ENCODE assay signal across 8 mouse cellular contexts in the genomic region with DNA sequence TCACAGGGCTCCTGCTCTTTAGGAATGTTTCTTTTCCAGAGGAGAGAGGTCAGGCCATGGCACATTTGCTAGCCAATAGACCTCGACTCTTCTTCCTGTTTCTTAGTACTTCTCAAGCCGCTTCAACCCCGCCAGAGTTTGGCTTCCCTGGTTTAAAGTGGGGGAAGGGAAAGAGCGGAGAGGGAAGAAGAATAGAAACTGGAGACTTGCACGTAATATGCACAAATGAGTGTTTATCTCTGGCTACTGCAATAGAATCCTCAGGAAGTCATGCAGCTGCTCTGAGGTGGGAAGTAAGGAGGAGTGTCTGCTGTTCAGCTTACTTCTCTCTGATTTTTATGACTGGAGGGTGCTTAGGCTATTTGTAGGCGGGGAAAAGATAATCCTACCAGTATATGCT. TPM values are rescaled to one million over a fixed set of nuclear protein-coding genes. Genes with fewer than 3 reads are reported as not detected.
DNase-seq lines count a peak whose midpoint lies in the region; ATAC-seq and TF ChIP-seq lines count a peak whose summit lies in the region.

A gene (minus strand): TSS at position 294 of the 400 bp plus-strand sequence.

- no peaks in the 10 kb centered on the region for H3K36me3 ChIP-seq in hindbrain, embryonic 14.5 days (replicated peaks; ENCODE audit: control insufficient read depth, insufficient read depth)
- no peaks in the 10 kb centered on the region for H3K36me3 ChIP-seq in liver, postnatal 0 days (replicated peaks; ENCODE audit: insufficient read depth, low read length)
- no peaks in the 10 kb centered on the region for H3K36me3 ChIP-seq in forebrain, embryonic 16.5 days (ENCODE audit: control insufficient read depth, insufficient read depth)

- peak; percentile 8 for DNase-seq in kidney, adult 11 months
- DNase-seq in kidney, postnatal 10 days: no peak
- peak; percentile 5 for DNase-seq in embryo, embryonic 9.5 days (ENCODE audit: extremely low spot score)
- no peak for DNase-seq in hindbrain, embryonic 14.5 days (ENCODE audit: low spot score)
- no peak for DNase-seq in liver, postnatal 0 days
- peak; percentile 18 for DNase-seq in skeletal muscle tissue, adult 2 months (ENCODE audit: low read depth, low spot score)
- DNase-seq in left cerebral cortex, postnatal 14 days (ENCODE audit: low spot score in 2 of 2): no peak

- no peak for ATAC-seq in hindbrain, embryonic 14.5 days (ENCODE audit: low FRiP score)
- ATAC-seq in liver, postnatal 0 days: no peak
- ATAC-seq in forebrain, embryonic 16.5 days: no peak

- H3K9me3 ChIP-seq in hindbrain, embryonic 14.5 days (ENCODE audit: control insufficient read depth, low read length): no peaks in the 10 kb centered on the region
- H3K9me3 ChIP-seq in liver, postnatal 0 days (ENCODE audit: low read length): no peaks in the 10 kb centered on the region
- no peaks in the 10 kb centered on the region for H3K9me3 ChIP-seq in forebrain, embryonic 16.5 days (ENCODE audit: control insufficient read depth, low read length)

- no peak for TF ChIP-seq CTCF in liver, postnatal 0 days (IDR thresholded peaks at IDR 0.05; ENCODE audit: low read depth)

- H3K27ac ChIP-seq in hindbrain, embryonic 14.5 days: no peak within 1 kb of the TSS
- no peak within 1 kb of the TSS for H3K27ac ChIP-seq in liver, postnatal 0 days (ENCODE audit: low read depth)
- no peak within 1 kb of the TSS for H3K27ac ChIP-seq in forebrain, embryonic 16.5 days (ENCODE audit: low read length)

- no peak within 1 kb of the TSS for H3K4me3 ChIP-seq in hindbrain, embryonic 14.5 days (replicated peaks; ENCODE audit: low read length)
- no peak within 1 kb of the TSS for H3K4me3 ChIP-seq in liver, postnatal 0 days (ENCODE audit: low read depth, low read length)
- H3K4me3 ChIP-seq in forebrain, embryonic 16.5 days (replicated peaks; ENCODE audit: low read length): no peak within 1 kb of the TSS

- H3K4me2 ChIP-seq in hindbrain, embryonic 14.5 days (replicated peaks): peak within 1 kb of the TSS; percentile 21
- peak within 1 kb of the TSS; percentile 40 for H3K4me2 ChIP-seq in liver, postnatal 0 days (ENCODE audit: low read depth, low read length)
- H3K4me2 ChIP-seq in forebrain, embryonic 16.5 days (ENCODE audit: low read length): no peak within 1 kb of the TSS

- no peak within 1 kb of the TSS for H3K9ac ChIP-seq in hindbrain, embryonic 14.5 days
- no peak within 1 kb of the TSS for H3K9ac ChIP-seq in liver, postnatal 0 days (replicated peaks)
- H3K9ac ChIP-seq in forebrain, embryonic 16.5 days (replicated peaks; ENCODE audit: low read depth, low read length): no peak within 1 kb of the TSS

- WGBS in hindbrain, embryonic 14.5 days: 40% methylated on average over 6 of the region's 6 CpGs
- 19% methylated on average over 6 of the region's 6 CpGs for WGBS in liver, postnatal 0 days (ENCODE audit: insufficient replicate concordance)
- WGBS in forebrain, embryonic 16.5 days: 21% methylated on average over 6 of the region's 6 CpGs

- H3K4me1 ChIP-seq in hindbrain, embryonic 14.5 days (replicated peaks; ENCODE audit: control insufficient read depth, insufficient read depth, low read length): no peaks in the 10 kb centered on the region
- H3K4me1 ChIP-seq in liver, postnatal 0 days (ENCODE audit: insufficient read depth): no peaks in the 10 kb centered on the region
- H3K4me1 ChIP-seq in forebrain, embryonic 16.5 days (replicated peaks; ENCODE audit: control insufficient read depth, insufficient read depth, low read length): no peaks in the 10 kb centered on the region

- TF ChIP-seq EP300 in liver, postnatal 0 days (IDR thresholded peaks at IDR 0.05; ENCODE audit: low read depth): no peak

- H3K27me3 ChIP-seq in hindbrain, embryonic 14.5 days (ENCODE audit: control insufficient read depth, insufficient read depth, low read length): no peaks in the 10 kb centered on the region
- H3K27me3 ChIP-seq in liver, postnatal 0 days (ENCODE audit: insufficient read depth, low read length): no peaks in the 10 kb centered on the region
- H3K27me3 ChIP-seq in forebrain, embryonic 16.5 days (replicated peaks; ENCODE audit: control insufficient read depth, insufficient read depth, low read length): no peaks in the 10 kb centered on the region

- intact Hi-C loops in left cerebral cortex, postnatal 14 days (cut with DNase I): no loop called here

RNA-seq across cellular contexts. Expression of the gene that starts here (rescaled TPM):
- polyA plus RNA-seq in hindbrain, embryonic 14.5 days (2014; fragmentation: Nextera tagmentation; extraction: Ambion mirVana): 0.46 and 0.54 TPM in 2 replicates
- 1.8 and 2.2 TPM in 2 replicates for polyA plus RNA-seq in liver, postnatal 0 days (2015; fragmentation: Nextera tagmentation; extraction: Ambion mirVana)
- polyA plus RNA-seq in forebrain, embryonic 16.5 days (2015; fragmentation: Nextera tagmentation; extraction: Ambion mirVana): 0.27 and 0.61 TPM in 2 replicates
- total RNA-seq in left cerebral cortex, postnatal 14 days (2021): under 1 TPM; 0.26 to 0.80 TPM

Comparison
In these comparisons a context has a peak if more than half of its experiments do, and no peak if none do; other contexts are left out.
1. DNase-seq: peak in kidney, adult 11 months (single experiment), embryo, embryonic 9.5 days (single experiment) and skeletal muscle tissue, adult 2 months (single experiment); none in kidney, postnatal 10 days (single experiment), hindbrain, embryonic 14.5 days (single experiment), liver, postnatal 0 days (single experiment) and left cerebral cortex, postnatal 14 days (0 of 2).